Mouse (Mus musculus) forebrain, embryonic 15.5 days (tissue): ENCODE measurements around the gene Dlk1. TPM values are rescaled to one million over a fixed set of nuclear protein-coding genes. Genes with fewer than 3 reads are reported as not detected.

Experiments used
- ATAC-seq: fragments of 200-750 bp; cut with Nextera tagmentation; replicated peaks from 2 replicates; pipeline ENCODE4 v1.8.0; 2017; ENCODE audit warnings: mild to moderate bottlenecking, moderate TSS enrichment, moderate library complexity
- H3K27ac ChIP-seq: fragments of 300-500 bp; sonication (generic); replicated peaks from 2 replicates; pipeline ENCODE4 v1.5.1; 2015; ENCODE audit warnings: mild to moderate bottlenecking, inconsistent platforms
- H3K27me3 ChIP-seq: fragments of 300-500 bp; sonication (generic); 2 replicates; pipeline ENCODE4 v1.6.1; 2015; ENCODE audit warnings: inconsistent platforms
- H3K36me3 ChIP-seq: fragments of 300-500 bp; sonication (generic); 2 replicates; pipeline ENCODE4 v1.6.1; 2015; ENCODE audit warnings: mild to moderate bottlenecking, inconsistent platforms
- H3K4me1 ChIP-seq: fragments of 300-500 bp; sonication (generic); 2 replicates; pipeline ENCODE4 v1.6.1; 2015; ENCODE audit warnings: inconsistent platforms
- H3K4me2 ChIP-seq: fragments of 300-500 bp; sonication (generic); replicated peaks from 2 replicates; pipeline ENCODE4 v1.6.1; 2015; ENCODE audit warnings: mild to moderate bottlenecking, inconsistent platforms
- H3K4me3 ChIP-seq: fragments of 300-500 bp; sonication (generic); 2 replicates; pipeline ENCODE4 v1.5.1; 2015; ENCODE audit warnings: mild to moderate bottlenecking, inconsistent platforms
- H3K9ac ChIP-seq: fragments of 300-500 bp; sonication (generic); replicated peaks from 2 replicates; pipeline ENCODE4 v1.6.1; 2015; ENCODE audit warnings: mild to moderate bottlenecking, inconsistent platforms
- H3K9me3 ChIP-seq: fragments of 300-500 bp; sonication (generic); 2 replicates; pipeline ENCODE4 v1.6.1; 2016; ENCODE audit warnings: inconsistent platforms
- WGBS: fragments of 180-500 bp; shearing (Covaris S2); methylation state at CpG from one replicate; pipeline ENCODE4 v1.1.7; 2015; ENCODE audit warnings: mixed read lengths; 5-methylcytosine and 5-hydroxymethylcytosine counted together
- polyA plus RNA-seq: library from polyadenylated mRNA; unstranded; fragments of >200 nt; fragmentation: Nextera tagmentation; extraction: Ambion mirVana; gene quantifications from 2 replicates; pipeline ENCODE4 v1.2.1, GENCODE M21; 2015

The Dlk1 gene
- polyA plus RNA-seq, 1 experiment from 2014 or later, result 48.5 TPM

- H3K27ac ChIP-seq, result no peak overlapping the region
- 72% methylated on average over 6 of the region's 6 CpGs for WGBS
- H3K9ac ChIP-seq, result no peak overlapping the region
- H3K9me3 ChIP-seq, result no peaks in the 10 kb centered on the region
- H3K4me3 ChIP-seq, result no peak overlapping the region
- no peaks in the 10 kb centered on the region for H3K27me3 ChIP-seq
- H3K36me3 ChIP-seq, result no peaks in the 10 kb centered on the region
- no peaks in the 10 kb centered on the region for H3K4me1 ChIP-seq
- no peak overlapping the region for H3K4me2 ChIP-seq
- no peak for ATAC-seq
Observed at GRCm38 (mm10) chr12:109496397-109496796, 43.8 kb downstream of the Dlk1 start.

- no peaks in the 10 kb centered on the region for H3K9me3 ChIP-seq
- H3K27me3 ChIP-seq, result no peaks in the 10 kb centered on the region
- ATAC-seq, result no peak
- no peak overlapping the region for H3K9ac ChIP-seq
- WGBS, result 72% methylated on average over 4 of the region's 4 CpGs
- H3K27ac ChIP-seq, result no peak overlapping the region
- no peak overlapping the region for H3K4me2 ChIP-seq
- H3K36me3 ChIP-seq, result no peaks in the 10 kb centered on the region
- H3K4me1 ChIP-seq, result no peaks in the 10 kb centered on the region
- H3K4me3 ChIP-seq, result no peak overlapping the region
Observed at GRCm38 (mm10) chr12:109500992-109501391, 48.4 kb downstream of the Dlk1 start.

GRCm38 (mm10) chr12:109502360-109503040 is 49.9 kb downstream of the Dlk1 start:
- Histone ChIP-seq H3K36me3 (no peaks in the 10 kb centered on the region), H3K4me3 (no peak overlapping the region), H3K4me1 (no peaks in the 10 kb centered on the region), H3K27me3 (0 out of 2 replicates have a peak, but pooled peaks cover 3% of the 10 kb centered on the region), H3K4me2 (no peak overlapping the region), H3K27ac (no peak overlapping the region), H3K9me3 (no peaks in the 10 kb centered on the region), H3K9ac (no peak overlapping the region)
- no peak for ATAC-seq
- 96% methylated on average over 6 of the region's 6 CpGs for WGBS

- H3K4me2 ChIP-seq, result no peak overlapping the region
Observed at GRCm38 (mm10) chr12:109507693-109508092, 55.1 kb downstream of the Dlk1 start.

GRCm38 (mm10) chr12:109508495-109509454 is 56.2 kb downstream of the Dlk1 start:
- Histone ChIP-seq H3K36me3 (no peaks in the 10 kb centered on the region), H3K9ac (no peak overlapping the region), H3K4me3 (no peak overlapping the region), H3K27me3 (0 out of 2 replicates have a peak, but pooled peaks cover 13% of the 10 kb centered on the region), H3K4me2 (no peak overlapping the region), H3K4me1 (peaks cover 21% of the 10 kb centered on the region), H3K27ac (no peak overlapping the region), H3K9me3 (no peaks in the 10 kb centered on the region)
- 0 out of 2 replicates have a peak, but pooled peaks have one; percentile 33 for ATAC-seq
- WGBS, result 11% methylated on average over 20 of the region's 20 CpGs

More at GRCm38 (mm10) chr12:109507693-109508092, 55.1 kb downstream of the Dlk1 start:
- Histone ChIP-seq H3K9ac (no peak overlapping the region), H3K27me3 (0 out of 2 replicates have a peak, but pooled peaks cover 13% of the 10 kb centered on the region), H3K4me1 (peaks cover 21% of the 10 kb centered on the region), H3K9me3 (no peaks in the 10 kb centered on the region), H3K36me3 (no peaks in the 10 kb centered on the region), H3K27ac (no peak overlapping the region), H3K4me3 (no peak overlapping the region)
- WGBS, result 84% methylated on average over 11 of the region's 11 CpGs
- no peak for ATAC-seq

GRCm38 (mm10) chr12:109509531-109510137 is 57.0 kb downstream of the Dlk1 start:
- Histone ChIP-seq H3K27ac (no peak overlapping the region), H3K9me3 (no peaks in the 10 kb centered on the region), H3K36me3 (no peaks in the 10 kb centered on the region), H3K4me2 (no peak overlapping the region), H3K4me1 (peaks cover 21% of the 10 kb centered on the region), H3K9ac (no peak overlapping the region), H3K27me3 (0 out of 2 replicates have a peak, but pooled peaks cover 13% of the 10 kb centered on the region), H3K4me3 (no peak overlapping the region)
- 9% methylated on average over 9 of the region's 9 CpGs for WGBS
- peak; percentile 30 for ATAC-seq

GRCm38 (mm10) chr12:109510247-109510646 is 57.6 kb downstream of the Dlk1 start:
- H3K36me3 ChIP-seq, result no peaks in the 10 kb centered on the region
- peaks cover 21% of the 10 kb centered on the region for H3K4me1 ChIP-seq
- 54% methylated on average over 8 of the region's 8 CpGs for WGBS
- H3K9me3 ChIP-seq, result no peaks in the 10 kb centered on the region
- no peak overlapping the region for H3K27ac ChIP-seq
- H3K4me3 ChIP-seq, result no peak overlapping the region
- no peak overlapping the region for H3K9ac ChIP-seq
- H3K27me3 ChIP-seq, result peaks cover 13% of the 10 kb centered on the region; the same call in 1 of the 2 replicates
- ATAC-seq, result 0 out of 2 replicates have a peak, but pooled peaks have one; percentile 3
- H3K4me2 ChIP-seq, result no peak overlapping the region

- WGBS, result 83% methylated on average over 8 of the region's 8 CpGs
Observed at GRCm38 (mm10) chr12:109511456-109511855, 58.8 kb downstream of the Dlk1 start.

GRCm38 (mm10) chr12:109512151-109512907 is 59.7 kb downstream of the Dlk1 start:
- Histone ChIP-seq H3K4me2 (no peak overlapping the region), H3K9me3 (no peaks in the 10 kb centered on the region), H3K9ac (no peak overlapping the region), H3K4me1 (peaks cover 21% of the 10 kb centered on the region), H3K27ac (no peak overlapping the region), H3K4me3 (no peak overlapping the region), H3K27me3 (peaks cover 12% of the 10 kb centered on the region; the same call in 1 of the 2 replicates), H3K36me3 (no peaks in the 10 kb centered on the region)
- ATAC-seq, result no peak
- 54% methylated on average over 13 of the region's 13 CpGs for WGBS

More at GRCm38 (mm10) chr12:109511456-109511855, 58.8 kb downstream of the Dlk1 start:
- Histone ChIP-seq H3K27me3 (peaks cover 13% of the 10 kb centered on the region; the same call in 1 of the 2 replicates), H3K4me2 (no peak overlapping the region), H3K36me3 (no peaks in the 10 kb centered on the region), H3K4me1 (peaks cover 21% of the 10 kb centered on the region), H3K4me3 (no peak overlapping the region), H3K9me3 (no peaks in the 10 kb centered on the region), H3K9ac (no peak overlapping the region), H3K27ac (no peak overlapping the region)
- ATAC-seq, result no peak
